Mouse (Mus musculus) heart, adult 18-20 months (tissue): ENCODE results near the gene Mob4. TPM values are rescaled to one million over a fixed set of nuclear protein-coding genes. Genes with fewer than 3 reads are reported as not detected.

Experiments
- DNase-seq, 2 experiments: peaks; one replicate each; pipeline ENCODE4 v3.0.0; 2021 to 2022; ENCODE audit warnings: mixed read lengths in 1 of 2
- total RNA-seq, 2 experiments: library from RNA; stranded (reverse); gene quantifications; 2 replicates each; pipeline ENCODE4 v1.2.3; 2021

Mob4 gene
- total RNA-seq, 2 experiments from 2014 or later: 29.4 to 33.9 TPM

- DNase-seq: no peak
Measured at GRCm38 (mm10) chr1:55131424-55132014, 488 bp downstream of the Mob4 start.

GRCm38 (mm10) chr1:55132308-55132707, 1.3 kb downstream of the Mob4 start:
- DNase-seq: no peak

GRCm38 (mm10) chr1:55133173-55133572, 2.1 kb downstream of the Mob4 start:
- no peak for DNase-seq

- DNase-seq: no peak
Measured at GRCm38 (mm10) chr1:55134301-55134700, 3.3 kb downstream of the Mob4 start.

GRCm38 (mm10) chr1:55135846-55136245, 4.8 kb downstream of the Mob4 start:
- DNase-seq: no peak

GRCm38 (mm10) chr1:55144338-55144737, 13.3 kb downstream of the Mob4 start:
- no peak for DNase-seq

GRCm38 (mm10) chr1:55145556-55145955, 14.5 kb downstream of the Mob4 start:
- DNase-seq: no peak

GRCm38 (mm10) chr1:55157329-55157728, 26.3 kb downstream of the Mob4 start:
- DNase-seq: no peak

GRCm38 (mm10) chr1:55158211-55158610, 27.2 kb downstream of the Mob4 start:
- DNase-seq: no peak

GRCm38 (mm10) chr1:55158821-55159220, 27.8 kb downstream of the Mob4 start:
- no peak for DNase-seq

GRCm38 (mm10) chr1:55160218-55160617, 29.2 kb downstream of the Mob4 start:
- no peak for DNase-seq

GRCm38 (mm10) chr1:55160831-55161638, 30.0 kb downstream of the Mob4 start:
- no peak for DNase-seq

- no peak for DNase-seq
Measured at GRCm38 (mm10) chr1:55161895-55162294, 30.9 kb downstream of the Mob4 start.

- no peak for DNase-seq
Measured at GRCm38 (mm10) chr1:55162781-55163180, 31.8 kb downstream of the Mob4 start.

GRCm38 (mm10) chr1:55164005-55164404, 33.0 kb downstream of the Mob4 start:
- no peak for DNase-seq

- DNase-seq: no peak
Measured at GRCm38 (mm10) chr1:55167560-55167959, 36.5 kb downstream of the Mob4 start.

- no peak for DNase-seq
Measured at GRCm38 (mm10) chr1:55168591-55168990, 37.6 kb downstream of the Mob4 start.

- DNase-seq: no peak
Measured at GRCm38 (mm10) chr1:55171361-55172325, 40.6 kb downstream of the Mob4 start.

- DNase-seq: no peak
Measured at GRCm38 (mm10) chr1:55173720-55174557, 42.9 kb downstream of the Mob4 start.

GRCm38 (mm10) chr1:55174558-55175034, 43.6 kb downstream of the Mob4 start:
- no peak for DNase-seq

GRCm38 (mm10) chr1:55179917-55180566, 49.0 kb downstream of the Mob4 start:
- no peak for DNase-seq
